Mouse (Mus musculus) forebrain, embryonic 12.5 days (tissue): ENCODE results near the gene Gm10663. TPM values are rescaled to one million over a fixed set of nuclear protein-coding genes. Genes with fewer than 3 reads are reported as not detected.

Experiments
- ATAC-seq: fragments of 200-750 bp; cut with Nextera tagmentation; 2 replicates; pipeline ENCODE4 v1.8.0; 2017; ENCODE audit warnings: moderate TSS enrichment; ENCODE audit not compliant: low FRiP score
- H3K27ac ChIP-seq: fragments of 300-500 bp; sonication (generic); 2 replicates; pipeline ENCODE4 v1.5.1; 2016; ENCODE audit warnings: mild to moderate bottlenecking
- H3K27me3 ChIP-seq: fragments of 300-500 bp; sonication (generic); 2 replicates; pipeline ENCODE4 v1.6.1; 2016; ENCODE audit warnings: mild to moderate bottlenecking
- H3K36me3 ChIP-seq: fragments of 300-500 bp; sonication (generic); replicated peaks from 2 replicates; pipeline ENCODE4 v1.6.1; 2016; ENCODE audit warnings: mild to moderate bottlenecking
- H3K4me1 ChIP-seq: fragments of 300-500 bp; sonication (generic); 2 replicates; pipeline ENCODE4 v1.6.1; 2016
- H3K4me2 ChIP-seq: fragments of 300-500 bp; sonication (generic); 2 replicates; pipeline ENCODE4 v1.6.1; 2016; ENCODE audit warnings: mild to moderate bottlenecking, moderate library complexity
- H3K4me3 ChIP-seq: fragments of 300-500 bp; sonication (generic); replicated peaks from 2 replicates; pipeline ENCODE4 v1.5.1; 2016; ENCODE audit warnings: mild to moderate bottlenecking
- H3K9ac ChIP-seq: fragments of 300-500 bp; sonication (generic); 2 replicates; pipeline ENCODE4 v1.6.1; 2016; ENCODE audit warnings: mild to moderate bottlenecking
- H3K9me3 ChIP-seq: fragments of 300-500 bp; sonication (generic); 2 replicates; pipeline ENCODE4 v1.6.1; 2016
- WGBS: fragments of 180-500 bp; shearing (Covaris S2); methylation state at CpG from one replicate; pipeline ENCODE4 v1.1.7; 2016; 5-methylcytosine and 5-hydroxymethylcytosine counted together
- polyA plus RNA-seq: library from polyadenylated mRNA; unstranded; fragments of >200 nt; fragmentation: Nextera tagmentation; extraction: Ambion mirVana; gene quantifications from 2 replicates; pipeline ENCODE4 v1.2.1, GENCODE M21; 2016

The Gm10663 gene
- polyA plus RNA-seq, 1 experiment from 2014 or later, result not detected

DNA sequence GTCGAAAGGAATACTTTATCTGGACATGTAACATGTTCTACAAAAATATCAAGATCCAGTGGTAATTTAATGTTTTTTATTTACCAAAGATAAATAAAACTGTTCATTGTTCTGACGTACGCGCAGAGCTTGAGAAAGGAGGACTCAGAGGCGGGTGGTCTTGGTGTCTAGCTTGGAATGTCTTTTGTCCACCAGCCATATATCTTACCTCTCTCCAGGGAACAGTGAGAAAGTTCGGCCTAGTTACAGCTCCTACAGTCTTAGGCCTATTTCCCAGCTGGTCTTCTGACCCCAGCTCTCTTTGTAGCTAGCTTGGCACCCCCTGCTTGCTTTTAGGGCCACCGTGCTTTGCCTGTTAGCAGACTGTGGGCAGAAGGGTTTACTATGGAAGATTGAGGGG lies 14.9 kb downstream of the Gm10663 start:
- no peaks in the 10 kb centered on the region for H3K9me3 ChIP-seq
- no peak for ATAC-seq
- no peak overlapping the region for H3K4me2 ChIP-seq
- no peak overlapping the region for H3K27ac ChIP-seq
- H3K36me3 ChIP-seq, result no peaks in the 10 kb centered on the region
- no peaks in the 10 kb centered on the region for H3K27me3 ChIP-seq
- H3K9ac ChIP-seq, result no peak overlapping the region
- H3K4me1 ChIP-seq, result no peaks in the 10 kb centered on the region
- H3K4me3 ChIP-seq, result no peak overlapping the region
- WGBS, result 84% methylated on average over 7 of the region's 7 CpGs

- Histone ChIP-seq H3K4me3 (no peak overlapping the region), H3K9ac (no peak overlapping the region), H3K4me1 (no peaks in the 10 kb centered on the region), H3K36me3 (no peaks in the 10 kb centered on the region), H3K4me2 (no peak overlapping the region), H3K9me3 (no peaks in the 10 kb centered on the region), H3K27ac (no peak overlapping the region), H3K27me3 (no peaks in the 10 kb centered on the region)
- 85% methylated on average over 7 of the region's 7 CpGs for WGBS
- no peak for ATAC-seq
These were observed 23.1 kb downstream of the Gm10663 start for GRCm38 (mm10) chr8:65097760-65098415.

GRCm38 (mm10) chr8:65099735-65100134 lies 24.9 kb downstream of the Gm10663 start:
- Histone ChIP-seq H3K9me3 (no peaks in the 10 kb centered on the region), H3K4me1 (no peaks in the 10 kb centered on the region), H3K9ac (no peak overlapping the region), H3K36me3 (no peaks in the 10 kb centered on the region), H3K27me3 (no peaks in the 10 kb centered on the region), H3K27ac (no peak overlapping the region), H3K4me3 (no peak overlapping the region), H3K4me2 (no peak overlapping the region)
- ATAC-seq, result no peak
- WGBS, result 59% methylated on average over 3 of the region's 3 CpGs

GRCm38 (mm10) chr8:65103632-65104031 lies 28.8 kb downstream of the Gm10663 start:
- H3K4me3 ChIP-seq, result no peak overlapping the region
- no peaks in the 10 kb centered on the region for H3K4me1 ChIP-seq
- H3K9ac ChIP-seq, result no peak overlapping the region
- no peak overlapping the region for H3K4me2 ChIP-seq
- H3K36me3 ChIP-seq, result no peaks in the 10 kb centered on the region
- ATAC-seq, result no peak
- no peak overlapping the region for H3K27ac ChIP-seq
- WGBS, result 70% methylated on average over 7 of the region's 7 CpGs
- H3K9me3 ChIP-seq, result no peaks in the 10 kb centered on the region
- no peaks in the 10 kb centered on the region for H3K27me3 ChIP-seq

DNA sequence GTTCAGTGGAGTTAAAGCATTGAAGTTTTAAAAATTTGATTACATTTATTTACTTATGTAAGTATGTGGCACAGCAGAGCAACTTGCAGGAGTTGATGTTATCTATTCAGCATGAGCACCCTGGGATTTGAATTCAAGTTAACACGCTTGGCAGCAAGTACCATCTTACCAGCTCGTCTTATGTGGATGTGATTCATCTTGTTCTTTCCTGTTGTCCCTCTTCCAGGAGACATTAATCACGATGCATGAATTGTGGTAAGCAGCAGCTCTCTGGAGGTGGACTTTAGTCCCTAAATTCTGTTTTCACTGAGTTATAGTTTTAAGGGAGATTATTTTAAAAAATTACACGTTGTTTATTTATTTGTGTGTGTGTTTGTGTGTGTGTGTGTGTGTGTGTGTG lies 29.2 kb downstream of the Gm10663 start:
- no peak overlapping the region for H3K27ac ChIP-seq
- no peak overlapping the region for H3K9ac ChIP-seq
- no peak overlapping the region for H3K4me2 ChIP-seq
- no peaks in the 10 kb centered on the region for H3K27me3 ChIP-seq
- no peaks in the 10 kb centered on the region for H3K9me3 ChIP-seq
- H3K4me1 ChIP-seq, result no peaks in the 10 kb centered on the region
- WGBS, result 86% methylated on average over 4 of the region's 4 CpGs
- no peak for ATAC-seq
- H3K36me3 ChIP-seq, result no peaks in the 10 kb centered on the region
- H3K4me3 ChIP-seq, result no peak overlapping the region

GRCm38 (mm10) chr8:65107936-65108718 lies 33.3 kb downstream of the Gm10663 start:
- H3K9ac ChIP-seq, result no peak overlapping the region
- no peaks in the 10 kb centered on the region for H3K9me3 ChIP-seq
- no peak overlapping the region for H3K4me2 ChIP-seq
- H3K4me3 ChIP-seq, result no peak overlapping the region
- H3K27me3 ChIP-seq, result no peaks in the 10 kb centered on the region
- no peak overlapping the region for H3K27ac ChIP-seq
- ATAC-seq, result no peak
- H3K4me1 ChIP-seq, result no peaks in the 10 kb centered on the region
- WGBS, result 96% methylated on average over 25 of the region's 25 CpGs
- H3K36me3 ChIP-seq, result no peaks in the 10 kb centered on the region

GRCm38 (mm10) chr8:65108936-65109335 lies 34.1 kb downstream of the Gm10663 start:
- H3K9me3 ChIP-seq, result no peaks in the 10 kb centered on the region
- no peak overlapping the region for H3K9ac ChIP-seq
- no peaks in the 10 kb centered on the region for H3K36me3 ChIP-seq
- H3K27ac ChIP-seq, result no peak overlapping the region
- no peak overlapping the region for H3K4me3 ChIP-seq
- H3K27me3 ChIP-seq, result no peaks in the 10 kb centered on the region
- ATAC-seq, result no peak
- no peak overlapping the region for H3K4me2 ChIP-seq
- no peaks in the 10 kb centered on the region for H3K4me1 ChIP-seq
- 85% methylated on average over 5 of the region's 6 CpGs for WGBS

DNA sequence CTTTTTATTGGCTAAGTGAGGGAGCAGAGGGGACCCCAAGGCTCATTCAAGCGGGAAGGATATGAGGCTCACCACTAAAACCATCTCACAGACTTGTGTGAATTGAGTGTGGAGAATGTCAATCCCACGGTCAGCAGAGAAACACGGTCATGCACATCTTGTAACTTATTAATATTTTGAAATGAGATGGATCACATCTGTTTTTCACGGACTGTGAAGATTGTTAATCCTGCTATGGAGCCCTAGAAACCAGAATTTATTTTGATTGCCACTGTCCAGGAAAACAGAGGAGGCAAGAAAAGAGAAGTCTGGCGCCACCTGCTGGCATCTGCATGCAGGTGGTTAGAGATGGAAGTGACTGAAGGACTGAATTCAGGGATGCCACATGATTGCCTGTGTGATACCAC lies 35.5 kb downstream of the Gm10663 start:
- Histone ChIP-seq H3K9ac (no peak overlapping the region), H3K4me1 (no peaks in the 10 kb centered on the region), H3K4me3 (no peak overlapping the region), H3K9me3 (no peaks in the 10 kb centered on the region), H3K4me2 (no peak overlapping the region), H3K27me3 (no peaks in the 10 kb centered on the region), H3K27ac (no peak overlapping the region), H3K36me3 (no peaks in the 10 kb centered on the region)
- ATAC-seq, result peak; percentile 81; the same call in 1 of the 2 replicates
- 46% methylated on average over 5 of the region's 5 CpGs for WGBS

DNA sequence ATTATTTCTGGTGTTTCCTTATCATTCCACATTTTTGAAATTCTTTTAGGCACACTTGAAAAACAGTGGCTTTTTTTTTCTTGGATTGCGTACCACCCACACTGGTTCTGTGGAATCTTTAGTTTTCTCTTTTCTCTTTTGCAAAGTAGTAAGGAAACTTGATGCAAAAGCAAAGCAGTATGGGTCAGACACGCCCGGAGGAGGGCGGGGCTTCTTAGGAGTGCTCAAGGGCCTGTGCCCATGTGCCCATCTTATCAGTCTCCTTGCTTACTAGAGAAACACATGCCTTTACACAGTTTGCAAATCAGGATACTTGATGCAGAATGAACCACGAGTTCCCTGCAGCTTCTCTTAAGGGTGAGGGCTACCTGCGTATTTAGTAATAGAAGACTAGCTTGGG lies 37.3 kb downstream of the Gm10663 start:
- no peaks in the 10 kb centered on the region for H3K36me3 ChIP-seq
- no peak overlapping the region for H3K27ac ChIP-seq
- no peaks in the 10 kb centered on the region for H3K9me3 ChIP-seq
- H3K4me3 ChIP-seq, result no peak overlapping the region
- H3K9ac ChIP-seq, result no peak overlapping the region
- H3K27me3 ChIP-seq, result no peaks in the 10 kb centered on the region
- no peak overlapping the region for H3K4me2 ChIP-seq
- no peaks in the 10 kb centered on the region for H3K4me1 ChIP-seq
- no peak for ATAC-seq
- WGBS, result 82% methylated on average over 6 of the region's 6 CpGs

DNA sequence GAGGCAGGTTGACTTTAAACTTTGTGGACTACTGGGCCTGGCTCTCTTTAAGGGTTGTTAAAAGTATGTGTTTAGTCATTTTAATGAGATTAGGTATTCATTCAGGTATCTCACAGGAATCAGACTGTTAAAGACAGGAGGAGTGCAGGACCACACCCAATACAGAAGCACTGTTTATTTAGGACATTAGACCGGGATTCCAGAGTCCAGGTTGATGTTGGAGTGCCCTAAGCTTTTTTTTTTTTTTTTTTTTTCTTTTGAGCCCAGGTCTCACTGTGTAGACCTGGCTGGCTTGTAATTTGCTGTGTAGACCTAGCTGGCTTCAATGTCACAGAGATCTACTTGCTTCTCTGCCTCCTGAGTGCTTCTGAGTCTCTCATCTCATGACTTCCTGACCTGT lies 51.2 kb downstream of the Gm10663 start:
- no peaks in the 10 kb centered on the region for H3K9me3 ChIP-seq
- no peak overlapping the region for H3K9ac ChIP-seq
- H3K27me3 ChIP-seq, result no peaks in the 10 kb centered on the region
- no peak for ATAC-seq
- no peak overlapping the region for H3K4me3 ChIP-seq
- no peaks in the 10 kb centered on the region for H3K4me1 ChIP-seq
- no peak overlapping the region for H3K27ac ChIP-seq
- no peak overlapping the region for H3K4me2 ChIP-seq
- 76% methylated on average over 1 of the region's 1 CpGs for WGBS
- H3K36me3 ChIP-seq, result no peaks in the 10 kb centered on the region

- Histone ChIP-seq H3K9ac (no peak overlapping the region), H3K27ac (no peak overlapping the region), H3K4me3 (no peak overlapping the region), H3K4me2 (no peak overlapping the region), H3K9me3 (no peaks in the 10 kb centered on the region), H3K4me1 (no peaks in the 10 kb centered on the region), H3K36me3 (no peaks in the 10 kb centered on the region), H3K27me3 (no peaks in the 10 kb centered on the region)
- ATAC-seq, result no peak
- WGBS, result 78% methylated on average over 3 of the region's 3 CpGs
These were observed 51.6 kb downstream of the Gm10663 start for GRCm38 (mm10) chr8:65126454-65126853.
